Mouse (Mus musculus) small intestine, adult 2 months (tissue): Measurements from ENCODE around the gene Rab31. TPM values are rescaled to one million over a fixed set of nuclear protein-coding genes. Genes with fewer than 3 reads are reported as not detected.

Source experiments
- H3K27ac ChIP-seq: fragments of 200-500 bp; 2 replicates; pipeline ENCODE4 v1.5.1; 2012; ENCODE audit warnings: low read depth, low read length, control low read depth, inconsistent platforms; ENCODE audit not compliant: insufficient read depth
- H3K27me3 ChIP-seq: fragments of 200-500 bp; 2 replicates; pipeline ENCODE4 v1.6.1; 2012; ENCODE audit warnings: mild to moderate bottlenecking, moderate library complexity, low read length, inconsistent platforms; ENCODE audit not compliant: control insufficient read depth, insufficient read depth
- H3K36me3 ChIP-seq: fragments of 200-500 bp; 2 replicates; pipeline ENCODE4 v1.6.1; 2012; ENCODE audit warnings: mild to moderate bottlenecking, low read length, control low read depth, inconsistent platforms; ENCODE audit not compliant: control insufficient read depth, insufficient read depth
- H3K4me1 ChIP-seq: fragments of 200-500 bp; 2 replicates; pipeline ENCODE4 v1.6.1; 2012; ENCODE audit warnings: low read length, inconsistent platforms, mixed read lengths; ENCODE audit not compliant: control insufficient read depth, insufficient read depth, insufficient read length
- H3K4me3 ChIP-seq: fragments of 200-500 bp; 2 replicates; pipeline ENCODE4 v1.5.1; 2012; ENCODE audit warnings: low read depth, mild to moderate bottlenecking, control low read depth, inconsistent platforms, low read length, moderate library complexity
- CTCF ChIP-seq: fragments of 200-500 bp; IDR thresholded peaks from 2 replicates; pipeline ENCODE4 v1.5.1; 2012; ENCODE audit warnings: low read depth, mild to moderate bottlenecking, control low read depth, inconsistent platforms, low read length, moderate library complexity, mixed read lengths; ENCODE audit not compliant: insufficient replicate concordance, insufficient read length; ENCODE audit errors: extremely low read depth
- POLR2A ChIP-seq: fragments of 200-500 bp; IDR thresholded peaks from 2 replicates; pipeline ENCODE4 v1.6.1; 2012; ENCODE audit warnings: low read depth, mild to moderate bottlenecking, control low read depth, inconsistent platforms, low read length, moderate library complexity
- WGBS: fragments of 180-500 bp; shearing (Covaris S2); methylation state at CpG from one replicate; pipeline ENCODE4 v1.1.7; 2018; 5-methylcytosine and 5-hydroxymethylcytosine counted together
- polyA plus RNA-seq: library from polyadenylated mRNA; depleted of rRNA; stranded (reverse); fragments of >200 nt; gene quantifications from 2 replicates; pipeline ENCODE4 v1.2.3, GENCODE M21; 2012

Gene Rab31
- polyA plus RNA-seq, 1 experiment, result 7.8 TPM

DNA sequence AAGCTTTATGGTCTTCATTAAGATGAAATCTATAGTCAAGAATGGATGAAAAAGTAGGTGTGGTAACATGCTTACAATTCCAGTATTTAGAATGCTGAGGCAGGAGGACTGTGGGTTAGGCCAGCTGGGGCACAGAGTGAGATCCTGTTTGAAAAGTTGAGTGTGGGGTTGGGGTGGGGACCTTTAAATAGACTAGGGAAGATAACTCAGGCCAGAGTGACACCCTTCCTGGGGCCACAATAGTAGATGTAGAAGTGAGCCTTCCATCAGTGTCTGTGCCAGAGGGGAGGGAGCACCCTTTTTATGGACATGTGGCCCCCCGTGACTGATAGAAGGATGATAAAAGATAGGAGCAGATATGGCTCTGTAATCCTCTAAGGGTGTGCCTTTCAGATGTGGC lies 26.8 kb upstream of the Rab31 start:
- Histone ChIP-seq H3K4me1 (peaks cover 2% of the 10 kb centered on the region), H3K36me3 (peaks cover 20% of the 10 kb centered on the region), H3K4me3 (no peak overlapping the region), H3K27me3 (no peaks in the 10 kb centered on the region), H3K27ac (no peak overlapping the region)
- 61% methylated on average over 1 of the region's 1 CpGs for WGBS
- TF ChIP-seq POLR2A (no peak), CTCF (no peak)

DNA sequence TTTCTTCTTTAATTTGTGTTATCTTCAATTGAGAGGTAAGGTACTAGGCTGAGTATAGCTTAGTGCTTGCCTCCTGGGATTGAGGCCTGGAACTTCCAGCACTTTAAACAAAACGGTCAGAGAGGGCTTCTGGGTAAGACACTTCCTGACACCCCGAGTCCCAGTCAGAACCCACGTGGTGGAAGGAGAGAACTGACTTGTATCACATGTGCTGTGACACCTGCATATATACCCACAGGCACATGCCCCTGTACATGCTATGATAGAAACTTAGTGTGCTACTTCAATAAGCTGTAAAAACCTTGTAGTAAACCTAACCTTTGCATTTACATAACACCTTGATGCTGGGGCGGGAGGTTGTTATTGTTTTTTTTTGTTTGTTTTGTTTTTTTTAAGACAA lies 25.9 kb upstream of the Rab31 start:
- TF ChIP-seq CTCF (no peak), POLR2A (no peak)
- Histone ChIP-seq H3K36me3 (peaks cover 16% of the 10 kb centered on the region), H3K4me1 (peaks cover 2% of the 10 kb centered on the region), H3K27ac (no peak overlapping the region), H3K4me3 (no peak overlapping the region), H3K27me3 (no peaks in the 10 kb centered on the region)
- 50% methylated on average over 4 of the region's 4 CpGs for WGBS

DNA sequence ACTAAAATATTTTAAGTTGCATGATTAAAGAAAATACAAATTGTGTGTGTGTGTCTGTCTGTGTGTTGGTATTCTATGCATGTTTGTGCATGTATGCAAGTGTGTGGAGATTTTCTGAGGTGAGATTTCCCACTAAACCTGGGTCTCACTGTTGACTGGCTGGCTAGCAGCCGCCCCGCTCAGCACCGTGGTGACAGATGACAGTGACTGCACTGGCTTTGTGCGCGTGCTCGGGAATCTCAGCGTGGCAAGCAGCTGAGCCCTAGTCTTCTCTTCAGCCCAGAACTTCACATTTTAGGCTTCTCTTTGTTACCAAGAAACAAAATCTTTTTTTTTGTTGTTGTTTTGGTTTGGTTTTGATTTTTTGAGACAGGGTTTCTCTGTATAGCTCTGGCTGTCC lies 23.5 kb upstream of the Rab31 start:
- Histone ChIP-seq H3K36me3 (peaks cover 15% of the 10 kb centered on the region), H3K4me3 (no peak overlapping the region), H3K27ac (no peak overlapping the region), H3K4me1 (peaks cover 2% of the 10 kb centered on the region), H3K27me3 (no peaks in the 10 kb centered on the region)
- TF ChIP-seq POLR2A (no peak), CTCF (no peak)
- WGBS, result 89% methylated on average over 7 of the region's 7 CpGs

DNA sequence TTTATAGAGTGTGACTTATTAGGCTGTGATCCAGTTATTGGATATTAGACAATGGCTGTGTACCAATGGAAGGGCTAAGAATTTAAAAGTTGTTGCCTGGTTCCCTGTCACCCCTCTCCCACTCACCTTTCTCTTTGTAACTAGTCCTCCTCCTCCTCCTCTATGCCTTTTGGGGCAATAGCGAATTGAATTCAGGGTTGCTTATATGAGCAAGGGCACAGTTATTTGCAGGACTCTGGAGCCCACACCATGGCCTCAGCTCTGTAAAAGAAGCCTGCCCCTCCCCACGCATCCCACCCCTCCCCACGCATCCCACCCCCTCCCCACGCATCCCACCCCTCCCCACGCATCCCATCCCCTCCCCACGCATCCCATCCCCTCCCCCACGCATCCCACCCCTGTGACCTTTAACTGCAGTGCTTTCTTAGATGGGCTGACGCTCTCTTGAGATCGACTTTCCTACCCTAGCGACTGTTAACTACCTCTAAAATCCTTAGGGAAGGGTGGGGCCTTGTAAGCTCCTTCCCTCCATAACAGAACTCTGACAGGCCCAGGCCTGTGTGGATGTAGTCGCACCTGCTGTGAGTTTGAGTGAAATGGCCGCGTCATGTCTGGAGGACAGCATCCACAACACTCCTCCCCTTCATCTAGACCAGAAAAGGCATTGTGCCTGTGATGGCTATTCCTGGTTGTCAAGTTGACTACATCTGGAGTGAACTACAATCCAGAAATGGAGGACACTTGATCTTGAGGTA lies 21.7 kb upstream of the Rab31 start:
- no peak overlapping the region for H3K4me3 ChIP-seq
- TF ChIP-seq POLR2A (no peak), CTCF (no peak)
- H3K4me1 ChIP-seq, result peaks cover 4% of the 10 kb centered on the region
- no peaks in the 10 kb centered on the region for H3K27me3 ChIP-seq
- H3K36me3 ChIP-seq, result peaks cover 19% of the 10 kb centered on the region
- WGBS, result 90% methylated on average over 13 of the region's 13 CpGs
- no peak overlapping the region for H3K27ac ChIP-seq

DNA sequence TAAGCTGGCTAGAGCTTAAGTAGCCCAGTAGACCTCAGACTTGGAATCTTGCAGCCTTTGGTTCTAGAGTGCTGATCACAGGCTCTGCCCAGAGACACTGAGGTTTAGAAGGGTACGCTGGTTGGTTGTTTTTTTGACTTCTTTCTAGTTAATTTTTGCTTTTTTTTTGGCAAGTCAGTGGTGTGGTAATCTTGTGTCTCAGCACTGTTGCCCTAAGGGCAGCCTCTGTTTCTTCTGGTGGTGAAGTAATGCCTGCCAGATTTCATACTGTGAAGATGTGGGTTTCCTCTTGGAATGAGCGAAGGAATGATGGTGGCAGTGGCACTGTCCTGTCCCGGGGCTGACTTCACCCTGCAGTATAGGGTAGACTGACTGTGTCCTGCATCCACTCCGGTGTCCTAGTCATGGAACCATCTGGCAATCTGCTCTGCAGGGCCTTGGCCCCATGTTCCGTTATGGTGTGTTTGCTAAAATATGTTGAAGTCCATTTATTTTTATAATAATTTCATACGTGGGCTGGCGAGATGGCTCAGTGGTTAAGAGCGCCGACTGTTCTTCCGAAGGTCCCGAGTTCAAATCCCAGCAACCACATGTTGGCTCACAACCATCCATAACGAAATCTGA lies 20.9 kb upstream of the Rab31 start:
- 95% methylated on average over 12 of the region's 12 CpGs for WGBS
- Histone ChIP-seq H3K27me3 (no peaks in the 10 kb centered on the region), H3K4me1 (peaks cover 6% of the 10 kb centered on the region), H3K36me3 (peaks cover 21% of the 10 kb centered on the region), H3K4me3 (no peak overlapping the region), H3K27ac (no peak overlapping the region)
- no peak for TF ChIP-seq POLR2A
- TF ChIP-seq CTCF, result no peak

DNA sequence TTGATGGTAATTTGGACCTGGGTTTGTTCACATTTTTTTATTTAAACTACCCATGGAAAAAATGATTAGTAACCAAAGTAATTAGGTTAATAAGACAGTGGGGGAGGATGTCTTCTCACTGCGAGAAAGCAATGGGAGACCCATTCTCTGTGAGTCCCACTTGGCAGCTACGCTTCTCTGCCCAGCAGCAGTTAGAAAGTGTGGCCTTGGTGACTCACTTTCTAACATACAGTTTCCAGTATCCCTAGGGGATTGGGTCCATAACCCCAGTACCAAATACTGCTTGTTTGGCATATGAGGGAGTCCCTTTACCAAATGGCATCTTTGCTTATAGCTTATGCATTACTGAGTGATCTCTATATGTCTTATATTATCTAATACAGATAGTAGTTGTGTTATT lies 18.6 kb upstream of the Rab31 start:
- peaks cover 7% of the 10 kb centered on the region for H3K4me1 ChIP-seq
- H3K27ac ChIP-seq, result no peak overlapping the region
- WGBS, result 91% methylated on average over 2 of the region's 2 CpGs
- no peak for TF ChIP-seq CTCF
- peaks cover 24% of the 10 kb centered on the region for H3K36me3 ChIP-seq
- no peaks in the 10 kb centered on the region for H3K27me3 ChIP-seq
- H3K4me3 ChIP-seq, result no peak overlapping the region

DNA sequence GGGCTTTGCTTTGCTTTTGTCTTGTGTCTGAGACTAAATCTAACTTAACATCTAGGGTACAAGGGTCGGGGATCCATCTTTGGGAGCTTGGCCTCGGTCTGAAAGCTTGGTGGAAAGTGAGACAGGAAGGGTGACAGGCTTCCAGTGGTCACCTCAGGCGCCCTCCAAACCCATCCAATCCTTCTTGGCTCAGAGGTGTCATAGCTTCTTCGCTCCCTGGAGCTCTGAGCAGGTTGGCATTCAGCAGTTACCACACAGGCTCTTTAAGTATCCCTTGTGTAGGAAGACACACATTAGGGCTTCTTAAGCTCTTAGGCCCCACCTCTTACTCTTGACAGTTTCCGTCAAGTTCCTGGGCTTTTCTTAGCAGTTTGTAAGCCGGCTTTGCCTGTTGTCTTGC lies 17.0 kb upstream of the Rab31 start:
- Histone ChIP-seq H3K4me3 (no peak overlapping the region), H3K27ac (no peak overlapping the region), H3K27me3 (no peaks in the 10 kb centered on the region), H3K36me3 (peaks cover 17% of the 10 kb centered on the region), H3K4me1 (peaks cover 7% of the 10 kb centered on the region; the same call in 1 of the 2 replicates)
- 85% methylated on average over 6 of the region's 6 CpGs for WGBS
- no peak for TF ChIP-seq CTCF
- no peak for TF ChIP-seq POLR2A
